Mouse (Mus musculus) olfactory bulb, adult 2 months (tissue): ENCODE results near the gene Stx8. TPM values are rescaled to one million over a fixed set of nuclear protein-coding genes. Genes with fewer than 3 reads are reported as not detected.

ENCODE experiments used
- H3K27ac ChIP-seq: fragments of 200-500 bp; 2 replicates; pipeline ENCODE4 v1.5.1; 2012; ENCODE audit warnings: low read depth, low read length; ENCODE audit not compliant: insufficient read depth
- H3K4me1 ChIP-seq: fragments of 200-500 bp; 2 replicates; pipeline ENCODE4 v1.6.1; 2012; ENCODE audit warnings: low read length; ENCODE audit not compliant: control insufficient read depth, insufficient read depth
- H3K4me3 ChIP-seq: fragments of 200-500 bp; 2 replicates; pipeline ENCODE4 v1.5.1; 2012; ENCODE audit warnings: mild to moderate bottlenecking, low read depth, low read length, moderate library complexity; ENCODE audit not compliant: insufficient read depth
- CTCF ChIP-seq: fragments of 200-500 bp; IDR thresholded peaks from 2 replicates; pipeline ENCODE4 v1.5.1; 2012; ENCODE audit warnings: low read depth, mild to moderate bottlenecking, low read length, moderate library complexity; ENCODE audit not compliant: insufficient read depth
- POLR2A ChIP-seq: fragments of 200-500 bp; IDR thresholded peaks from 2 replicates; pipeline ENCODE4 v1.6.1; 2012; ENCODE audit warnings: mild to moderate bottlenecking, low read depth, low read length, moderate library complexity; ENCODE audit not compliant: insufficient read depth
- WGBS: fragments of 180-500 bp; shearing (Covaris S2); methylation state at CpG from one replicate; pipeline ENCODE4 v1.1.7; 2018; 5-methylcytosine and 5-hydroxymethylcytosine counted together
- polyA plus RNA-seq: library from polyadenylated mRNA; stranded (reverse); fragments of >200 nt; gene quantifications from 2 replicates; pipeline ENCODE4 v1.2.4, GENCODE M21; 2012; ENCODE audit warnings: low replicate concordance; ENCODE audit not compliant: missing spikeins, insufficient read depth, insufficient read length

Gene Stx8
- polyA plus RNA-seq, 1 experiment, result not detected

DNA sequence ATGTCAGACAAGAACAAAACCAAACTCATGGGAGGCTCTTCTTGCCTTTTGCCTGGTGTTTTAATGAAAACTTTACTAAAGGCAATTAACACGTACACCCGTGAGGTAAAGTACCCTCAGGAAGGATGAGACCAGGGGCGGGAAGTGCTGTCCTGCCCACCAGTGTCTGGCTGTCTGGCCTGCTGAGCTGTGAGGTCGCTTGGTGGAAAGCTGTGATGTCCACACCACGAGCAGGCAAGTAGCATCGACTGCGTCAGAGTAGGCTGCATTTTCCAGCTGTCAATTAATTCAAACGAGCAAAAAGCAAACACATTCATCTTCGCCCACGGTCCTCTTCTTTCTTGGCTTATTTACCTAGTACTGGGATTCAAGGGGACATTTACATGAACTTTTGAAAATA lies 232.7 kb downstream of the Stx8 start:
- Histone ChIP-seq H3K4me3 (no peak overlapping the region), H3K4me1 (peaks cover 11% of the 10 kb centered on the region), H3K27ac (no peak overlapping the region)
- 79% methylated on average over 10 of the region's 10 CpGs for WGBS
- no peak for TF ChIP-seq POLR2A
- TF ChIP-seq CTCF, result no peak

DNA sequence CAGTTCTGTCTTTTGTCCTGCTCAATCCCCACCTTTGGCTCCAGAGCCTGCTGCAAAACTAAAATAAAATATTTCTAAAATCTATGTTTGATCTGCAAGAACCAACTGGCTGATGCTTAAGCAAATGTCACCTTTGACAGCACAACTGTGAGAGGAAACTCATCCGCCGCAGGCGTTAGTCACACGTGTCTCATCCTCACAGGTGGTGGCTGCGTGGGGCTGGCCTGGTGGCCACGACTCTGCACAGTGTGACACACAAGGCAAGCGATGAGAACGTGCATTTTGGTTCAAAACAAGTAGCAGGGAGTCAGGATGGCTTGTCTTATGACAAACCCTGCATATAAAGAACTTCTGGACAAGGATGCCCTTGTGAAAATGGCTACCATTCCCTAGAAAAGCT lies 233.1 kb downstream of the Stx8 start:
- H3K4me3 ChIP-seq, result no peak overlapping the region
- TF ChIP-seq POLR2A (no peak), CTCF (no peak)
- H3K4me1 ChIP-seq, result peaks cover 11% of the 10 kb centered on the region
- H3K27ac ChIP-seq, result no peak overlapping the region
- 88% methylated on average over 8 of the region's 8 CpGs for WGBS

DNA sequence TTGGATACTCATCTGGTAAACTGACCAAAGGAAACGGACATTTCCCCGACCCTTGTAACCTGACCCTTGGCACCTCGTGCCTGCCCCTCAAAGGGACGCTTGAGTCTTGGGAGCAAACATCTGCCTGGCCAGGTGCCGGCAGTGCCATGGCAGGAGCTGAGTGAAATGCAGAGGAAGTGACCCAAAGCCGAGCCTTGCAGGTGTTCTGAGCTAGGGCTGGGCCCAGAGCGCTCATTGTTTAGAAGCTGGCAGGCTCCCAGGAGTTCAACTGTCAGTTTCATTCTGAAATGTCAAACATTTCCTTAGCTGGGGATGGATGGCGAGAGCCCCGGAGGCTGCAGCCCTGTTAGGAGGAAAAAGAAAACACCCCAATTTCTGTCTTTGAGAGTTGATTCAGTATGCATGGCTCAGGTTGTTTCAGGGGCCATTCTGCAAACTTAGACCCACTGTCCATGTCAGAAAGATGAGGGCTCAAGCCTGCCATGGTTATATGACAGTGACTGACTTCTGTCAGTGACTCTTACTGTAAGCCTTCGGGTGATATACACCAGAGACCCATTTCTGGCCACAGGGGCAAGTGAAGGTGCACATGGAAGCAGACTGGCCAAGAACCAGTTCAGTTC lies 233.9 kb downstream of the Stx8 start:
- no peak for TF ChIP-seq POLR2A
- TF ChIP-seq CTCF, result no peak
- WGBS, result 71% methylated on average over 10 of the region's 10 CpGs
- Histone ChIP-seq H3K4me3 (no peak overlapping the region), H3K4me1 (peaks cover 11% of the 10 kb centered on the region), H3K27ac (no peak overlapping the region)

DNA sequence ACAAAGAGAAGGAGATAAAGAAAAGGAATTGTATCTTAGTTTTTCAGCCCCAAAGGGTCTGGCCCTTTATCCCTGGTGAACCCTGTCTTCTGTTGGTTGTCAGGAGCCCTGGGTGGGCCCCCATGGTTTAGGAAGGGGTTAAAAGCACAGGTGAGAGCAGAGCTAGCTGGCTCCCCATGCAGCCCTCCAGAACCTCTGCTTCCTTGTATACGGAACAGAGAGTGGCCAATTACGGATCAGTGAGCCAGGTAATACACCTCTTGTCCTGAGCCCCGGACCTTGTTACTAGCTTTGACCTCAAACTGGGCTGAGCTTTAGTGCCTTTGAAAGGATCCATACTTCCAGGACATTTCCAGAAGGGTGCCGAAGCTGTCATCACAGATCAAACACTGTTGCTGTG lies 234.5 kb downstream of the Stx8 start:
- H3K4me3 ChIP-seq, result no peak overlapping the region
- TF ChIP-seq POLR2A (no peak), CTCF (no peak)
- no peak overlapping the region for H3K27ac ChIP-seq
- peaks cover 10% of the 10 kb centered on the region for H3K4me1 ChIP-seq
- WGBS, result 96% methylated on average over 4 of the region's 4 CpGs

DNA sequence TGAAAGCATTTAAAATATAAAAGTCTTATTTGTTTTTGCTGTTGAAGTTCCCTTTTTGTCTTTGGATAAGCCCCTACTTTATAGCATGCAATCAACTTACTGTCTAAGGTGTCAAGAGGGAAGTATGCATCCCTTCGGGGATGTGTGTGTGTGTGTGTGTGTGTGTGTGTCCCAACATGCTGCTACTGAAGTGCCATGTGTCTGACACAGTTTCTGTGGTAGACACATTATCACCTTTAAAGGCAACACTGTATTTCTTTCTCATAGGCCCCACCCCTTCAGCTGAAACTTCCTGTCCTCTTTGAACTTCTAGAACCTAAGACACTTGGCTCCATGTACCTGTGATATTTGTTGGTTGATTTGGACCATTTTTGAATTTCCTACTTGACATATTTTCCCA lies 235.1 kb downstream of the Stx8 start:
- Histone ChIP-seq H3K4me1 (peaks cover 6% of the 10 kb centered on the region), H3K4me3 (no peak overlapping the region), H3K27ac (no peak overlapping the region)
- WGBS, result 89% methylated on average over 1 of the region's 1 CpGs
- TF ChIP-seq POLR2A (no peak), CTCF (no peak)

DNA sequence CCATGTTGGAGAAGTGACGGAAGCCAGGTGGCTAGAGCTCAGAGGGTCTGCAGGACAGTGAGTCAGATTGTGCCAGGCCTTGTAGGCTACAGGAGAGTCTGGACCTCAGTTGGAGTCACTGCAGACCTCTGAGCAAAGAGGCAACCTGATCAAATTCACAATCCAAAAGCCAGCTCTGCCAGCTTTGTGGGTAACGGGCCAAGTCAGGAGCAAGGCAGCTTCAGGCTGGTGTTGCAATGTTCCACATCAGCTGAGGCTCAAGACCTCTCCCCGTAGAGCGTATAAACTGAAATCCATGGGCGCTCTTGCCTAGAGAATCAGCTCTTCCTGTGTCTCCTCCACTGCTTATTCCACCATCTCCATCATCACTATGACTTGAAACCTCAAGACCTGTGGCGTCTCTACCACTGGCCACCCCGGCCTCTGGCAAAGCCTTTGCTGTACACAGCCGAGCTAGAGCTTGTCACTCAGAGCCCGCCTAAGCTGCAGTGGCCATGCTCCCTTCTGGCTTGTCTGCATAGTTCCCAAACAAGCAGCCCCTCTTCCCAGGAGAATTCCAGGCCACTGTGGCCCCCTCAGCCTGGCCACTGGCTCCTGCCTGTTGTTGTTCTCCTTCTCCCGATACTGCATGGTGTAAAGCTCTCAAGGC lies 235.9 kb downstream of the Stx8 start:
- Histone ChIP-seq H3K27ac (no peak overlapping the region), H3K4me3 (no peak overlapping the region), H3K4me1 (peaks cover 6% of the 10 kb centered on the region; the same call in 1 of the 2 replicates)
- no peak for TF ChIP-seq CTCF
- no peak for TF ChIP-seq POLR2A
- WGBS, result 88% methylated on average over 10 of the region's 10 CpGs

DNA sequence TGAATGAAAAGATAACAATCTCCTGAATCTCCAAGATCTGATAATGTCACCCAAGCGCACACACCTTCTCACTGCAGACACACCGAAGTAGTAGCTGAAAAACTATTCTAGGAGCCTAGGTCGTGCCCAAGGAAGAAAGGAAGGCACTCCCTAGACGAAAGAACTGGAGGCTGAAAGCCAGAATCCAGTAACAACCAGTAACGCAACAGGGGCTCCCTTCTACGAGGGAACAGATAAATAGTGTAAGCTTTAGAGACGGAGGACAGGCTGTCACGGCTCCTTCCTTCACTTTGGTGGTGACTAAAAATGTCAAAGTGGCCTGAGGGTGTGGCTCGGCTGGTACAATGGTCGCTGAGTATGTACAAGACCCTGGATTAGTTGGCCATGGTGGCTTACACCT lies 236.6 kb downstream of the Stx8 start:
- no peak overlapping the region for H3K27ac ChIP-seq
- H3K4me1 ChIP-seq, result peaks cover 6% of the 10 kb centered on the region; the same call in 1 of the 2 replicates
- H3K4me3 ChIP-seq, result no peak overlapping the region
- TF ChIP-seq POLR2A (no peak), CTCF (no peak)
- whole genome bisulfite sequencing, result 76% methylated on average over 10 of the region's 10 CpGs

DNA sequence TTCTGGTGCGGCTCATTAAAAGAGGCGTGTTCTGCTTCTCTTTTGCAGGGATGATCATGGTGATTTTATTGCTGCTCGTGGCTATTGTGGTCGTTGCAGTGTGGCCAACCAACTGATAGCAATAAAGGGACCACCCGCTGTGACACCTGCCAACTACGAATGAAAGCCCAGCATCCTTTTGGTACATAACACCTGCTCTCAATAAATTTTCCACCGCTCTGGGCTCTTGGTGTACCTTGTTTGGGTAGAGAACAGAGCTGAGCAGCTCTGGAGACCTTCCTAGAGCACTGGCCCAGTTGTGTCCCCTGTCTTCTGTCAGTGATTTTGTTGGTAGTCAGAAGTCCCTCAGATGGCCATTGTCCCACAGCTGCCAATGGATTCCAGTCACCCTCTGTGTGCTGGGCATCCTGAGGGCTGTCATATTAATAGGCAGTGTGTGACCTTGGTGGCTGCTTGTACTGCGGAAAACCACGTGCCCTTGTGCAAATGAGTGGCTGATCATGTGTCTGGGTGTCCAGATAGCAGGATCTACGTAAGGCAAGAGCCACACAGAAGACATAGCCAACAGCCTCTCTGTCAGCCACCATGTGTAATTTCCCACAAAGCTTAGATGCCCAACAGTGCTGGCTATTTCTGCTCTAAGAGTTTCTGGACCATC lies 237.8 kb downstream of the Stx8 start:
- H3K4me3 ChIP-seq, result no peak overlapping the region
- peaks cover 15% of the 10 kb centered on the region for H3K4me1 ChIP-seq
- TF ChIP-seq CTCF (no peak), POLR2A (no peak)
- 91% methylated on average over 10 of the region's 10 CpGs for WGBS
- H3K27ac ChIP-seq, result no peak overlapping the region

DNA sequence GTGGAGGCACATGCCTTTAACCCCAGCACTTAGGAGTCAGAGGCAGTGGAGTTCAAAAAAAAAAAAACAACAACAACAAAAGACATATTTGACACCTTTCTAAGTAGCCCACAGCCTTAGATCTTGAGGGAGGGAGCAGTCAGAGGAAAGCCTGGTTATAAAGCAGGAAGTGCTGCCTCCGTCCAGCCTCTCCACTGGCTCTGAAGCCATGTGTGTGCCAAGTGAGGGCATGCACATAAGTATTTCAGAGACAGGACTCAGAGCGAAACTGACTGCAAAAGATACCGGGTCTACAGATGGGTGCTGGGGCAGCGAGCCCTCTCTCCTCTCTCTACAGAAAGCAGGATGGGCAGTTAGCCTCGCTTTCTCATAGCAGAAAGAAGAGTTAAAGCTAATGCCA lies 238.4 kb downstream of the Stx8 start:
- peaks cover 13% of the 10 kb centered on the region for H3K4me1 ChIP-seq
- 95% methylated on average over 5 of the region's 5 CpGs for WGBS
- TF ChIP-seq POLR2A (no peak), CTCF (no peak)

More for the DNA sequence above, 238.4 kb downstream of the Stx8 start:
- Histone ChIP-seq H3K27ac (no peak overlapping the region), H3K4me3 (no peak overlapping the region)
